Mouse (Mus musculus) urinary bladder, postnatal 36 days (tissue): ENCODE results near the gene Npcd.

Experiments used
- DNase-seq, 2 experiments: peaks; one replicate each; pipeline ENCODE4 v3.0.0; 2022; ENCODE audit warnings: low spot score in 2 of 2, mixed read lengths in 1 of 2

The Npcd gene

DNA sequence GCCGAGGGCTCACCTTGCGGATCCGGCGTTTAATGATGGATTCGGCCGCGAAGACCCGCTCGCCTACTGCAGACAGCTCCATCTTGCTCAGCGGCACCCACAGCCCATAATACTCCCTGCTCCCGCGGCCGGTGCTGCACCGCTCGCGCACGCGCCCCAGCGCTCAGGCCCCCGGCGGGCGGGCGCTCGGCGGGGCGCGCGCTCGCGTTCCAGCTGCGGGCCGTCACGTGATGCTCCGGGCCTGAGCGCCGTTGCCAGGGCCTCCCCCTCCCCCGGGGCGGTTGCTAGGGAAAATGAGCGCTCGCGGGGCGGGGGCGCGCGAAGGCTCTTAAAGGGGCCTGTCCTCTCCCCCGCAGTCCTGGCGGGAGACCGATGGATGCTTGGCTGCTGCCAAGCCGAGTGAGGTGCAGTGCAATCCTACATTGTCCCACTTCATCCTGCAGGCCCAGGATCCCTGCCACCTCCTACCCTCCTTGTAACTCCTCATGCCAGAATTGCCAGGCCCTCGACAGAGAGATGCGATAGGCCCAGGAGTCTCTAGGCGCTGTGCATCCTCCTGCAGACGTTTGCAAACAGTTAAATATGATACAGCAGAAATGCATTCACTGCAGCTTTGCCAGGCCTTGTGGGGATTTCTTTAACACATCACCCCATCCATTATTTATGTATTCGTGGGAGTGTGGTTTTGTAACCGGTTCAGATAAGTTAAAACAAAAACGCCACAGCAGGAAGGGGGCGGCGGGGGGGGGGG, at the start of gene Npcd, which contains the start of gene Cbx6:
TSS of gene Npcd (minus strand) at position 108 of the 751 bp plus-strand sequence.
TSS of gene Cbx6 (minus strand) at position 559 of the 751 bp plus-strand sequence.
- DNase-seq = peak; percentile 93 to 94

DNA sequence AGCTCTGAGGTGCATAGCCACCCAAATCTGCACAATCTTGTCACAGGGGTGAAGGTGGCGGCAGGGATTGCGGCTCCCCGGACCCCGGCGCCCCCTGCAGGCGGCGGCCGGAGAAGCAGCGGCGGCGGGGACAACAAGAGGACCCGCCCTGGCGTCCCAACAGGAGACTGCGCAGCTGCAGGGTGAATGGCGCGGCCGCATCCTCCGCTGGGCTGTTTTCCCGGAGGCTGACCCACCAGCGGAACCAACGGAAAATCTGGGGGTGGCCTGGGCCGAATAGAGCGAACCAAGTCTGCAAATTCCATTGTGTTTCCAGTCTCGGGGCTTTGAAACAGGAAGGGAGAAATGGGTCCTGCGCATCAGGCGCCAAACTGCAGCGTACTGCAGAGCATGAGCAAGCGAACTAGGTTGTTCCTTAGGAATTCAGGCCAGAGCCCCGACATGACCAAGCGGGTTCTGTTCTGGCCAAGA, 49.4 kb upstream of the Npcd start:
- DNase-seq = peak; percentile 91 to 94

DNA sequence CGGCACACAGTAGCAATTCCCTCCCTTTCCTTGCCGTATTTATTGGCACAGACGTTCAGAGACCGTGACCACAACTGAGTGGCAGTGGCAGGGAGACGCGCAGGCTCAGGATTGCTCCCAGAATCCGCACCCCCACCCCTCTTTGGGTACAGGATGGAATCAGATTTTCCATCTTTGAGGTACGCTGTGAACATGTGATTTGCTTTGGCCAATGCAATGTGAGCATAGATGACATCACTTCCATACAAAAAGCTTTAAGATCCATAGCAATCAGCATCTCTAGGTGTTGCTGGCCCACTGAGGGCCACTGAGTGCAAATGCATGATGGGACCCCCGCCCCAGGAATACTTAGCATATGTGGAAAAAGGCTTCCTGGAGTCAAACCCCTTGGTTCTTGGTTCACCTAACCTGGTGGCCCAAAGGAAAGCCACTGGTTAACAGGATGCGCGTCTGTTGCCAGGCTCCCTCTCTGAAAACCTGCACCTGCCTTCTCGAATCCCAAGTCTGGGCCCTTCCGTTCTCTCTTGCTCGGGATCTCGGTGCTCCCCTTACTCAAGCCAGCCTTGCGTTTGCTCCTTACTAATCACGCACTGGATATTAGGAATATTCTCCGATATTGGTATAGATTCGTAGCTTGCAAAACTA, 48.7 kb upstream of the Npcd start:
- no peak for DNase-seq

- no peak for DNase-seq
These were observed 46.4 kb upstream of the Npcd start for GRCm38 (mm10) chr15:79880477-79880876.

DNA sequence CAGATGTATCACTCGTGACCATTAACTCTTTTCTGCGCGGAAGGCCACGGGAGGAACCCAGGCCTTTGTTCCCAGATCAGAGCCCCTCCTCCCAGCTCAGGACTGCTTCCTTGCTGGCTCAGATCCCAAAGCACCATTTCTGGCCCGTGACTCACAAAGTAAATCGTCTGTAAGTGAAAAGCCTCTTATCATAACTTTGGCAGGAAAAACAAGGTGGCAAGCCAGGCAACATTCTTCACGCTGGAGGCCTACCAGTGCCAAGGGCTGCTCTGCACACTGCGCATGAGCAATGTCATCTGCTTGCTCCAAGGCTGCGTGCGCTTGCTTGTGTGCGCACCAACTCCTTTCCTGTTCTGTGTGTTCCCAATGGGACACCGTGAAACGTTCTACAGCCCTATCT, 45.3 kb upstream of the Npcd start:
- DNase-seq = peak; percentile 84 to 90

GRCm38 (mm10) chr15:79878725-79879136, 44.7 kb upstream of the Npcd start:
- DNase-seq = no peak

DNA sequence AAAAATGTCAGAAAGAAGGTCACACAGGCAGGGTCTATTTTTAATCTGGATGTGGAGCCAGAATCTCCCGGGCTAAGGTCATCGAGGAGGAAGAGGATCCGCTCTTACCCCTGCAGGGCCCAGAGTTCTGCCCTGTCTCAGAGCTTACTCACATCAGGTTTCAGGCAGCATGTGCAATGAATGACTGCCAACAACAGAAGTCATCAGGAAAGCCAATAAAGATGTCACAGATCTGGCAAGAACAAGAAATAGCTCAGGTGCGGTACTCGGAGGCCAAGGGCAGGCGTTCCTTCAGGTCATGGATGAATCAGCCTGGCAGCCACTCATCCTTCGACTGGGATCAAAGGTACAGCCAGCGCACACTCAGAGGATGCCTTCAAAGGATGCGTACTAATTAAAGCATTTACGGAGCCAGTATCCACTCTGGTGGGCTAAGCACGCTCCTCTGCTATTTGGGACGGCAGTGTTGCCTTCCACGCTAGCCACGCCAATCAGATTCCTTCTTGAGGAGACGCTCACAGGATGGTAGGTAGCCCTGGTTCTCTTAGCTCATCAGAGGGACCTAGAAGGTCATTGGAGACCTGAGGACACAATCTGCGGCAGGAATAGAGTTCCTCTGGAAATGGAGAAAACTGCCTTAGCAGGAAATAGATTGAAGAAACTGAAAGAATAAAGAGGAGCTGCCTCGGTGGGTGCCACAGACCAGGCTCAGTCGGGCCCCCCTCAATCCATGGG, 41.4 kb upstream of the Npcd start:
- no peak for DNase-seq

GRCm38 (mm10) chr15:79873995-79874394, 40.0 kb upstream of the Npcd start:
- no peak for DNase-seq

DNA sequence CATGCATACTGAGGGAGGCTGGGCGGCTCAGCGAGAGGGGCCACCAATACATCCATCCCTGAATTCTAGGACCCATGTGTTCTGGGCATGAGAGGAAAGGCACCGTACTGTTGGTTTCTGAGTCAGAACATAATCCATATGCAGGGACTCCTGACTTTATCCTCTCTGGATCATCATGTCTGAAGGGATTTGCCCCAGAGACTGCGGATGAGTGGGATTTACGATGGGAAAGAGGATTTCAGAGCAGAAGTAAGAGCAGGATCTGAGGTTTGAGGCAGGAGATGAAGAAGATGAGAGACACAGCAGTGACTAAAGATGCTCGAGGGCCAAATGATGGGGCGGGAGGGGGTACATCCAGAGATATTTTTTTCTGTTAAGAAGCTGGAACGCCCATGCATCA, 39.5 kb upstream of the Npcd start:
- no peak for DNase-seq

DNA sequence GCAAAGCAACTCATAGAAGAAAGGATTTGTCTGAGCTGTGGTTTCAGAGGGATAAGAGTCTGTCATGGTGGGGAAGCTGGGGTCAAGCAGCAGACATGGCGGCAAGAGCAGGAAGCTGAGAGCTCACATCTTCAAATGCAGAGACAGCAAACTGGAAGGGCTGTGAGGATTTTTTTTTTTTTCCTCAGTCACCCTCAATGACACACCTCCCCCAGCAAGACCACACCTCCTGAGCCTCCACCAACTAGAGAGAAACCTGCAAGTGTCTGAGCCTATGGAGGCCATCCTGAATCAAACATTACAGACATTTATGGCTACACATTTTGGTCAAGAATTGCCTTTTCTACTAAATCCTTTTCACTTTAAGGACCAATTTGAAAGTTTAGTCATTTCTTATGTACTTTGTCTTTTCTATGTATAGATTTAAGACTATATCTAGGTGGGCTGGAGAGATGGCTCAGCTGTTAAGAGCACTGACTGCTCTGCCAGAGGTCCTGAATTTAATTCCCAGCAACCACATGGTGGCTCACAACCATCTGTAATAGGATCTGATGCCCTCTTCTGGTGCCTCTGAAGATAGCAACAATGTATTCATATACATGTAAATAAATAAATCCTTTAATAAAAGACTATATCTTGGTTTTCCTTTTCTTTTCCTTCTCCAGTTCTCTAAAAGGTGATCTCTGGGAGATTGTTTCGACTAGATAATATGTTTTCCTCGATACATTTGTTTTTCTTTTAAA, 33.4 kb upstream of the Npcd start:
- no peak for DNase-seq

DNA sequence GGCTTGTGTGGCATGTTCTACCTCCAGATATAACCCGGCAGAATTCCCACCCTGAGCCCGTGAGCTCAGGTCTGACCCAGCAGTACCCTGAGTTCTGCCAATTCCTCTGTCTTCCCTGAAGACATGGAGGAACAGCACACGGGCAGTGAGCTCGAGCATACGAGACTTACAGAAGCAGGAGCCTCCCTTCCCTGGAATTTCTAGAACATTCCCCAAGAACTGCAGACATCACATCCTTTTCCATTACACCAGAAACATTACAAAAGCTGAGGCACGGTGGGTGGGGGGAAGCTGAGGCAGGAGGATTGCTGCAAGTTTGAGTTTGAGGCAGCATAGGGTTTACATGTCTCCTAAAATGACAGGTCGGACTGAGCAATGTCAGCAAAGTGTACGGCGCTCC, 25.8 kb upstream of the Npcd start:
- DNase-seq = no peak

GRCm38 (mm10) chr15:79858979-79859378, 24.9 kb upstream of the Npcd start:
- DNase-seq = no peak

DNA sequence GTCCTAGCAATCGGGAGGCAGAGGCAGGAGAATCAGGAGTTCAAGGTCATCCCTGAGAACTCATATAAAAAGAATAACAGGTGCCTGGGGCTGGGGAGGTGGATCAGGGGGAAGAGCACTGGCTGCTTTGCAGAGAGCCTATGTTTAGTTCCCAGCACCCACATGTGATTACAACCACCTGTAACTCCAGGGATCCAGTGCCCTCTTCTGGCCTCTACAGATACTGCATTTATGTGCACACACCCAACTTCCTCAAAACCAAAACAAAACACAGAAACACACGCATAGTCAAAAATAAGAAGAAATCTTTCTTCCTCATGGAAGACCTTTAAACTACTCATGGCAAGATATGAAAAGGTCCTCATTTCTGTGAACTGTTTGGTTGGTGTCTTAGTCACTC, 16.1 kb upstream of the Npcd start:
- no peak for DNase-seq

- DNase-seq = peak; percentile 46 to 61
These were observed 13.1 kb upstream of the Npcd start for GRCm38 (mm10) chr15:79847100-79847499.

- no peak for DNase-seq
These were observed 11.9 kb upstream of the Npcd start for GRCm38 (mm10) chr15:79845986-79846385.

GRCm38 (mm10) chr15:79842985-79843384, 8.9 kb upstream of the Npcd start:
- no peak for DNase-seq

DNA sequence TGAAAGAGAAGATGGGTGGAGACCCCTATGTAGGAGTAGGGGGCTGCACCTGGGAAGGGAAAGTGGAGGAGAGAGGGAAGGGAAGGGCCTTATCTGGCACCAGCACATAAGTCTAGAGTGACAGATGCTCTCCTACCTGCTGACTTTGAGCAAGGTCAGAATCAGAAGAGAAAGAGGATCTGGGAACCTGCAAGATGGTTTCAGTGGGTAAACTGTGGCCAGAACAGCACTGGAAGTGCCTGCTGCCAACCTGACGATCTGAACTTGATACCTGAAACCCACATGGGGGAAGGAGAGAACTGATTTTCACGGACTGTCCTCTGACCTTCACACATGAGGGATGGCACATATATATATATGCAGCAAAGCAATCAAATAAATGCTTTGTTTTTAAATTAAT, 6.2 kb upstream of the Npcd start:
- no peak for DNase-seq

DNA sequence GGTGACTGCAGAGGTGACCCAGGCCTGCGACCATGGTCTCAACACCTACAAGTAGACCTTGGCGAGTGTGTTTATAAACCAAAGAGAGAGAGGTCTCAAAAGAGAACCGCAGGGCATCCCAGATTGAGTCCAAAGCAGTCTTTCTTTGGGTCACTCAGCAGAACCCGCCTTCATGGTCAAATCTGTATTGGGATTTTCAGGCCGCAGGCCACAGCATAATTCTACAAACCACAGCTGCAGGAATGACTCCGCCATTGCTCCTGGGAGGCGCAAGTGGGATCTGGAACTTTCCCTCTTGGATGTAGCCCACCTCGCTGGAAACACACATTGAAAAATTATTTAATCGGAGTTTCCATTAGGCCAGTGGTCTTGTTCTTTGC, 834 bp upstream of the Npcd start:
- DNase-seq = no peak

DNA sequence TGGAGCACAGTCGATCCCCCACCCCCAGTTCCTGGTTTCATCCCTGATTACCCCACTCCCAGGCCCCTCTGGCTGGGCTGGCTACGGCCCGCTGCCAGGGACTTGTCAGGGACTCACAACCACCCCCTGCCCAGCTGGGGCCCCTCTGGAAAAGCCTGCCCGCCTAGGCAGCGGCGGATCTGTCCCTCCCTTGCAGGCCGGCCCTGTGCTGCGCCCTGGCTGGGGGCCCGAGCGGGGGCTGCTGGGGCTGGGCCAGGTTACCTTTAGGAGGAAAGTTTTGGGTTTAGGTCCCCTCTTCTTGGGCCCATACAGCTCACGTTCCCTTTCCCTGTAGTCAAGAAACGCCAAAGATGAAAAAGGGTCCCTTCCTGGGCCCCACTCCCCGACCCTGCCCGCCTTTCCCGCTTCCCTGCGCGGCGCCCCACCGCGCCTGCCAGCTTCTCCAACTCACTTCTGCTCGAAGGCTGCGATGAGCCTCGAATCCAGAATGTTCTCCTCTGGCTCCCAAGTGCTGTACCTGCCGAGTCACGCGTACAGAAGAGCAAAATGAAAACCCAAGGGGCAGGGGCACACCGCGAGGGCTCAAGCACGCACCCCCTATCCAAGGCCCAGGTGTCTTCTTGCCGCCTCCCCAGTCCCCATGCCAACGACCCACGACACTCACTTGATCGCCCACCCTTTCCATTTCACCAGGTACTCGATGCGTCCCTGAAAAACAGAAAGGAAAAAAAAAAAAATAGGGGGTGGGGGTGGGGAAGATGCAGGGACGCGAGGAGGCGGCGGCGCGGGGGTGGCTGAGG, 586 bp downstream of the Npcd start:
- peak in 1 of 2 experiments; percentile 23 for DNase-seq

DNA sequence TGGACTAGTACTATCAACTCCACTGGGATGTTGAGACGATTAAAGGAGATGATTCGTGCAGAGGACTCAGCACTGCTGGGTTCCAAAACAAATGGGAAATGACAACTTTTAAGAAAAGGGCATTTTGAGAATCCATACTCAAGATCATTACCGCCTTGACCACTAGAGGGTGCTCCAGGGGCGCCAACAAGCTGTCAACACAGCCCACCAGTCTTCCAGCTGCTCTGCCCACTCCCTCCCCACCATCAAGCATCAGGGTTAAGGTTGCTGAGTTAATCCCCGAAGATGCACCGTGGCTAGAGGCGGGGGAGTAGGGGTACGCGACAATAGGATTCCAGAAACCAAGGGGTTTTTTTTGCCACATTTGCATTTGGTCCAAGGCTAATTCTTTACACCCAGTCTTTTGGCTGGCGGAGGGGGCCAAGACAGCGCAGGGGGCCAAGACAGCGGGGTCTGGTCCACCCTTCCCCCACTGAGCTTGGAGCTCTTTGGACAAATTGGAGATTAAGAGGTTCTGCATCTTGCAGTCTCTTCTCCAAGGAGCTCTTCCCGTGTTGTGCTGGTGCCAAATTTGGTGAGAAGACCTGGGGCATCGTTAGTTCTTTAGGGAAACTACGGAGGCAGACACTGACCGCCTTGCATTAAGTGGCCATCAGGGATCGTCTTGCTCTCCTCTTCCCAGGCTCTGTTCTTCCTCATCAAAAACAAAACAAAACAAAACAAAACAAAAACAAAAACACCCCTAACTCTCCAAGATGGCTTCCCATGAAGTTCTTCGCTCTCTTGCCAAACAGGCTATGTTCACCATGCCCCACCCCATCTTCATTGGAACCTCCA, 1.8 kb downstream of the Npcd start:
- peak; percentile 61 to 73 for DNase-seq
